Mouse (Mus musculus) common myeloid progenitor, adult 5-6 weeks (primary cell): ENCODE measurements around the gene Midn. TPM values are rescaled to one million over a fixed set of nuclear protein-coding genes. Genes with fewer than 3 reads are reported as not detected.
"Not testable (repeated sequence)": the region's sequence is repeated elsewhere in the genome, so short reads cannot be mapped to it uniquely, and the experiment has no call there.

ENCODE experiments used
- ATAC-seq: replicated peaks from 2 replicates; pipeline ENCODE4 v1.8.0; 2016; ENCODE audit warnings: low read depth, mild to moderate bottlenecking, moderate TSS enrichment, inconsistent platforms; ENCODE audit not compliant: poor library complexity, severe bottlenecking
- total RNA-seq: library from RNA; stranded (forward); fragments of 200-1000, 187-1606 nt; gene quantifications from 2 replicates; pipeline ENCODE4 v1.2.3, GENCODE M21; 2017

Gene Midn
- total RNA-seq, 1 experiment from 2014 or later = 18.4 TPM

GRCm38 (mm10) chr10:80166136-80166535 is 18.1 kb downstream of the Midn start:
- not testable (repeated sequence) for ATAC-seq

- peak; percentile 70 for ATAC-seq
Measured at GRCm38 (mm10) chr10:80167460-80168037, 19.5 kb downstream of the Midn start.

- ATAC-seq = peak; percentile 27
Measured at GRCm38 (mm10) chr10:80168038-80168661, 20.1 kb downstream of the Midn start.

- ATAC-seq = no peak
Measured at GRCm38 (mm10) chr10:80169070-80169469, 21.0 kb downstream of the Midn start.

GRCm38 (mm10) chr10:80169651-80170050 is 21.6 kb downstream of the Midn start:
- ATAC-seq = no peak

- no peak for ATAC-seq
Measured at GRCm38 (mm10) chr10:80170052-80170451, 22.0 kb downstream of the Midn start.

GRCm38 (mm10) chr10:80170601-80171021 is 22.5 kb downstream of the Midn start:
- no peak for ATAC-seq

- ATAC-seq = no peak
Measured at GRCm38 (mm10) chr10:80171252-80171651, 23.2 kb downstream of the Midn start.

- ATAC-seq = no peak
Measured at GRCm38 (mm10) chr10:80171760-80172526, 23.9 kb downstream of the Midn start.

GRCm38 (mm10) chr10:80172527-80173292 is 24.6 kb downstream of the Midn start, which contains the start of gene 1600002K03Rik:
Gene 1600002K03Rik, plus strand, starts transcription at chr10:80172944.
- ATAC-seq = peak; percentile 74

GRCm38 (mm10) chr10:80173358-80173757 is 25.3 kb downstream of the Midn start:
- ATAC-seq = no peak

- no peak for ATAC-seq
Measured at GRCm38 (mm10) chr10:80173955-80174640, 26.0 kb downstream of the Midn start.

- peak; percentile 34 for ATAC-seq
Measured at GRCm38 (mm10) chr10:80174705-80175104, 26.6 kb downstream of the Midn start.

- ATAC-seq = 0 out of 2 replicates have a peak, but pooled peaks have one; percentile 26
Measured at GRCm38 (mm10) chr10:80175536-80176269, 27.6 kb downstream of the Midn start.

- no peak for ATAC-seq
Measured at GRCm38 (mm10) chr10:80176270-80176834, 28.3 kb downstream of the Midn start.

GRCm38 (mm10) chr10:80177441-80178279 is 29.6 kb downstream of the Midn start:
- no peak for ATAC-seq

- ATAC-seq = no peak
Measured at GRCm38 (mm10) chr10:80179068-80180051, 31.3 kb downstream of the Midn start, which contains the start of gene Efna2. Gene Efna2, plus strand, starts transcription at chr10:80179482.
